Mouse (Mus musculus) c-Kit-positive CD71-positive TER-119-positive erythroid progenitor cells, embryonic 14.5 days (primary cell): ENCODE data around the gene Tnks2.

ENCODE experiments used
- DNase-seq: peaks from one replicate; pipeline ENCODE4 v3.0.0-alpha.2; 2013; ENCODE audit warnings: low spot score

Gene Tnks2

DNA sequence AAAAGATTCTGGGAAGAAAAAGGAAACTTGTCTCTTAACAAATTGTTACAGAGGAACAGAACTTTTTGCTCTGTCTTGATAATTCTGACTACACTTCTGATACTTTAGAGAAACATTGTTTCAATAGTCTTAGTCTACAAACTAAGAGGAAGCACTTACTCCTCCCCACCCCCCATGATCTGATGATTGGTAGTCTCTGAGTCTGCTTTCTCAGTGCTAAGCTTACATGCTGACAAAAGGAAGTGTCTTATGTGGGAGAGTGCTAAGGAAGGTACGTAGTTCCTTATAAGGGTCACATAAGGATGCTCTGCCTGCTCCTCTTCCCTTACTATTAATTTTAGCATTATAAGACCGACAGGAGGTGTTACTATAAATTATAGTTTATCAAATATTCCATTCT is 98.6 kb downstream of the Tnks2 start:
- DNase-seq, result no peak

DNA sequence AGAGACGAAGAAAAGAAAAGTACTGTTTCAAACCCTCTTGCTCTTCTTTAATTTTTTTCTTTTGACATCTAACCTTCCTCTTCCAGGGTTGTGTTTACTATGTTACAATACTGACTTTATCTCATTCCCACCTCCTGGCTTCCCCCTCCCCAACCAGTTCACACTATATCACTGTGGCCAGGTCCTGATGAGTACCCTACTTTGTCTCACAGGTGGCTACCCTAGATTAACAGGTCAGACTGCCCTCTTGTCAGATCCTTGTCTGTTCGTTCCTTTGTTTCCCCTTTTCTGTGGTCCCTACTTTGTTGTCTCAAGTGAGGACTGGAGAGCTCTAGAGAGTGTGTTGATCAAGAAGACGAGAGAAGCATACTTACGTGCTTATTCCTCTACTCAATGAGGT is 102.3 kb downstream of the Tnks2 start:
- no peak for DNase-seq

DNA sequence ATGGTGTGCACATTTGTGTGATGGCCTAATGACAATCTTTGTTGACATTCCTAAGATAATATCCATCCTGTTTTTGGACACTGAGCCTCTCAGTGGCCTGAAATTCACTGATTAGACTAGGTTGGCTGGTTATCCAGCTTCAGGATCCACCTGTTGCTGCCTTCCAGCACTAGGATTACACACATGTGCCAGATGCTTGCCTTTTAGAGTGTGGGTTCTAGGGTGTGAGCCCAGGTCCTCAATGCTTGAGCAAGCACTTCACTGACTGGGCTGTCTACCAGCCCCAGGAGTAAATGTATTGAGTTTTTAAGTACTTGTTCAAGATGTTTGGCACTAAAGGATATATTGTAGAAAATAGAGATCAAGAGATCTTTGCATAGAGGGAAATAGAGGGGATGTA is 104.0 kb downstream of the Tnks2 start:
- DNase-seq, result no peak

DNA sequence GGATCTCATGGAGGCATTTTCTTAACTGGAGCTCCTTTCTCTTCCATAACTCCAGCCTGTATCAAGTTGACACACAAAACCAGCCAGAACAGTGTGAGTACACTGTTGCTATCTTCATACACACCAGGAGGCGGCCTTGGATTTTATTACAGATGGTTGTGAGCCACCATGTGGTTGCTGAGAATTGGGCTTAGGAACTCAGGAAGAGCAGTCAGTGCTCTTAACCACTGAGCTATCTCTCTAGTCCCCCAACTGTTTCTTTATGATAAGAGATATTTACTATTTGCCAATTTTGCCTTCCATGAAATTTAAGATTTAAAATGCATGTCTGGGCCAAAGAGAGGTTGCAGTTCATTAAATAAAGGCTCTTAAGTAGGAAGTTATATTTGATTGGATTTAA is 106.0 kb downstream of the Tnks2 start:
- DNase-seq, result no peak
